Mouse (Mus musculus): ENCODE measurements around the gene Zfp773. TPM values are rescaled to one million over a fixed set of nuclear protein-coding genes. Genes with fewer than 3 reads are reported as not detected.

The Zfp773 gene
- polyA plus RNA-seq, 1 experiment from 2014 or later, result 8.8 TPM

- Histone ChIP-seq H3K27me3 (ENCODE audit: control insufficient read depth, insufficient read depth, low read length) (no peaks in the 10 kb centered on the region), H3K9ac (ENCODE audit: low read length) (peak within 1 kb of the TSS; percentile 66), H3K36me3 (ENCODE audit: control insufficient read depth, insufficient read depth, low read length) (0 out of 2 replicates have a peak, but pooled peaks cover 4% of the 10 kb centered on the region), H3K9me3 (ENCODE audit: control insufficient read depth, low read length) (no peaks in the 10 kb centered on the region), H3K4me3 (ENCODE audit: low read depth, low read length) (peak within 1 kb of the TSS; percentile 56), H3K4me1 (ENCODE audit: control insufficient read depth, insufficient read depth, low read length) (no peaks in the 10 kb centered on the region; the same call in 1 of the 2 replicates), H3K27ac (ENCODE audit: low read depth, low read length) (no peak within 1 kb of the TSS), H3K4me2 (peak within 1 kb of the TSS; percentile 52)
- ATAC-seq (ENCODE audit: low FRiP score) (peak; percentile 94), DNase-seq (ENCODE audit: low spot score, missing footprints) (peak; percentile 93)
- under 1% methylated on average over 30 of the region's 30 CpGs for WGBS
Observed at GRCm38 (mm10) chr7:7120921-7121601, 15.5 kb downstream of the Zfp773 start, which contains the start of gene Zfp954. TSS of gene Zfp954 (minus strand) at chr7:7121488.

- H3K27me3 ChIP-seq (ENCODE audit: control insufficient read depth, insufficient read depth, low read length), result no peaks in the 10 kb centered on the region
- no peak for DNase-seq (ENCODE audit: low spot score, missing footprints)
- H3K4me2 ChIP-seq, result no peak overlapping the region
- H3K4me1 ChIP-seq (ENCODE audit: control insufficient read depth, insufficient read depth, low read length), result no peaks in the 10 kb centered on the region; the same call in 1 of the 2 replicates
- H3K27ac ChIP-seq (ENCODE audit: low read depth, low read length), result no peak overlapping the region
- WGBS, result 88% methylated on average over 2 of the region's 2 CpGs
- no peak overlapping the region for H3K9ac ChIP-seq (ENCODE audit: low read length)
- no peak overlapping the region for H3K4me3 ChIP-seq (ENCODE audit: low read depth, low read length)
- no peak for ATAC-seq (ENCODE audit: low FRiP score)
- H3K36me3 ChIP-seq (ENCODE audit: control insufficient read depth, insufficient read depth, low read length), result peaks cover 13% of the 10 kb centered on the region; the same call in 1 of the 2 replicates
- no peaks in the 10 kb centered on the region for H3K9me3 ChIP-seq (ENCODE audit: control insufficient read depth, low read length)
Observed at GRCm38 (mm10) chr7:7118441-7118840, 18.1 kb downstream of the Zfp773 start.

GRCm38 (mm10) chr7:7108501-7108900, 28.1 kb downstream of the Zfp773 start:
- H3K36me3 ChIP-seq (ENCODE audit: control insufficient read depth, insufficient read depth, low read length), result no peaks in the 10 kb centered on the region
- WGBS, result 85% methylated on average over 7 of the region's 7 CpGs
- H3K9me3 ChIP-seq (ENCODE audit: control insufficient read depth, low read length), result peaks cover 6% of the 10 kb centered on the region; the same call in 1 of the 2 replicates
- ATAC-seq (ENCODE audit: low FRiP score), result no peak
- no peak for DNase-seq (ENCODE audit: low spot score, missing footprints)
- H3K27ac ChIP-seq (ENCODE audit: low read depth, low read length), result no peak overlapping the region
- H3K4me1 ChIP-seq (ENCODE audit: control insufficient read depth, insufficient read depth, low read length), result no peaks in the 10 kb centered on the region
- no peak overlapping the region for H3K9ac ChIP-seq (ENCODE audit: low read length)
- no peak overlapping the region for H3K4me2 ChIP-seq
- no peak overlapping the region for H3K4me3 ChIP-seq (ENCODE audit: low read depth, low read length)
- no peaks in the 10 kb centered on the region for H3K27me3 ChIP-seq (ENCODE audit: control insufficient read depth, insufficient read depth, low read length)

Other genes starting within 250 kb of the Zfp773 start
- gene Aurkc, start 141.5 kb downstream of the Zfp773 start, polyA plus RNA-seq (2014; fragmentation: Nextera tagmentation; extraction: Ambion mirVana), result not detected in 2 replicates
- gene Zfp954, start 15.3 kb downstream of the Zfp773 start, polyA plus RNA-seq (2014; fragmentation: Nextera tagmentation; extraction: Ambion mirVana), result 16.8 and 18.3 TPM in 2 replicates
- 3.4 and 3.5 TPM in 2 replicates for gene Zfp418, start 34.6 kb upstream of the Zfp773 start, polyA plus RNA-seq (2014; fragmentation: Nextera tagmentation; extraction: Ambion mirVana)
- 10.7 and 11.4 TPM in 2 replicates for gene Zfp772, start 73.2 kb upstream of the Zfp773 start, polyA plus RNA-seq (2014; fragmentation: Nextera tagmentation; extraction: Ambion mirVana)
- 0.37 TPM in 1 of 2 replicates, not detected in the other for gene Vmn2r29, start 110.6 kb upstream of the Zfp773 start, polyA plus RNA-seq (2014; fragmentation: Nextera tagmentation; extraction: Ambion mirVana)
- gene Gm45844, start 141.5 kb upstream of the Zfp773 start, polyA plus RNA-seq (2014; fragmentation: Nextera tagmentation; extraction: Ambion mirVana), result 2.5 and 3.6 TPM in 2 replicates
- gene Clcn4, start 164.1 kb upstream of the Zfp773 start, polyA plus RNA-seq (2014; fragmentation: Nextera tagmentation; extraction: Ambion mirVana), result 56.7 and 57.0 TPM in 2 replicates
- not detected in 2 replicates for gene Vmn2r30, start 200.9 kb upstream of the Zfp773 start, polyA plus RNA-seq (2014; fragmentation: Nextera tagmentation; extraction: Ambion mirVana)
- not detected in 2 replicates for gene Gm45783, start 237.8 kb upstream of the Zfp773 start, polyA plus RNA-seq (2014; fragmentation: Nextera tagmentation; extraction: Ambion mirVana)